Mouse (Mus musculus) G1E (cell line): ENCODE measurements around the gene Gm11733.

Experiments
- CTCF ChIP-seq: IDR thresholded peaks from 2 replicates; pipeline ENCODE4 v1.5.1; 2012; ENCODE audit warnings: low read depth, low read length, inconsistent platforms, mixed read lengths
- TAL1 ChIP-seq: conservative IDR thresholded peaks from 2 replicates; pipeline ENCODE4 v1.6.1; 2012; ENCODE audit warnings: low read depth, low read length, inconsistent platforms, mixed read lengths

DNA sequence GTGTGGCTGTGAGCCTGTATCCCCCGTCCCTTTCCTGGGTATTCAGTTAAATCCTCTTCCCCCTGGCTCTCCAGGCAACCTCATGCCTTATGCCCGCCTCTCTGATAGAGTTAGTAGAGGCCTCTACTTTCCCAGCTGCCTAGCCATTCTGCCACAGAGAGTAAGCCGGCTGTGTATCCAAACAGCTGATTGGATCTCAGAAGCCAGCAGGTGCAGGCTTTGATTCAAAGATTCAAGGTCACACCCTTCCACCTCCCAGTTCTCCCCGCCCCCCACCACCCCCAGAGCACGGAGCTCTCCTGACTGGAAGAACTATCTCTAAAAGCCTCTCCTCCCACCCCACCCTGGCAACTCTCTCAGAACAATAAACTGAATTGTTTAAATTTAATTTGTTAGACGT, 45.8 kb upstream of the Gm11733 start:
- TF ChIP-seq CTCF: no peak
- TF ChIP-seq TAL1: no peak
